Mouse (Mus musculus) kidney, adult 9 months (tissue): ENCODE results near the gene 9430097D07Rik.

ENCODE experiments used
- DNase-seq: peaks from one replicate; pipeline ENCODE4 v3.0.0; 2022

Gene 9430097D07Rik

DNA sequence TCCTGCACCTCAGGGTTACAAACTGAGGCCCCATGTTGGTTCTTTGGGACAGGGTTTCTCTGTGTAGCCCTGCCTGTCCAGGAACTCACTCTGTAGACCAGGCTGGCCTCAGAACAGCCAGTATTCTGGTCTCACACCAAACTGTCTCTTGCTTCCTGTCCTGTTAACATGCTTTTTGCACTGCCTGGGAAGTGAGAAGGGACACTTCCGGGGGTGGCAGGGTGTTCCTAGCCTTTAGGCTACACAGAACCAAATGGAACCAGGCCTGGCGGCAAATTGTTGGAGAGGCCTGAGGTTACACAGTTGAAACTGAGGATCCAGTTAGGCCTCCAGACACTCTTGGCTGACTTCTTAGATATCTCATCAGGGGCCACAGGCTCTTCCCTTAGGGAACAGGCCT lies 42.3 kb downstream of the 9430097D07Rik start:
- no peak for DNase-seq

GRCm38 (mm10) chr2:32530479-32530878 lies 45.0 kb downstream of the 9430097D07Rik start:
- DNase-seq, result no peak

DNA sequence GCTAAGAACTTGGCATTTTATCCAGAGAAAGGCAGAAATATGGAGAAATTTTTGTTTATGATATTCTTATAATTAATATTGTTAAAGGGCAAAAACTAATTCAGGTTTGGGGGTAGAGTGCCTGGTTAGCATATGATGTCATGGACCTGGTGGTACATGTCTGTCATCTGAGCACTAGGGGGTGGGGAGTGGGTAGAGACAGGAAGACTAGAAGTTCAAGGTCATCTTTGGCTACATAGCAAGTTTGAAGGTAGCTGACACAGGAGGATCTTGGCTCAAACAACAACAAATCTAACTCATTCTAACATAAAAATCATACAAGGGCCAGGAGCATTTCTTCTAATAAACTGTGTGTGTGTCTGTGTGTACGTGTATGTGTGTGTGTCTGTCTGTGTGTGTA lies 47.2 kb downstream of the 9430097D07Rik start:
- no peak for DNase-seq

GRCm38 (mm10) chr2:32527468-32527966 lies 48.0 kb downstream of the 9430097D07Rik start:
- DNase-seq, result peak; percentile 93

DNA sequence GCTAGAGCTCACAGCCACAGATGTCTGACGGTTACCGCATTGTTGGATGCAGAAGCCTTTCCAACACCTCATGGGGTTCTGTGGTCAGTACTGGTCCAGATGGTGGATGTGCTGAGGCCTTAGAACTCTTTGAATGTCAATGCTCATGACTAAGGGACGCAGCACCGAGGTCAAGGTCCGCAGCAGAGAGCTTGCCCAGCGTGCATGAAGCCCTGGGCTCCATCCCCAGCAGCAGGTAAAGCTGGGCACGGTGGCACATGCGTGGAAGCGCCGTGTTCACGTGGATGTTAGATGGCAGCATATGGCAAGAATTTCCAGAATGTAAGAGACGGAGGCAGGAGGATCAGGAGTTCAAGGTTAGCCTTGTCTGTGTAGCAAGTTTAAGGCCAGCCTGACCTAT lies 49.7 kb downstream of the 9430097D07Rik start:
- peak; percentile 73 for DNase-seq

- DNase-seq, result peak; percentile 95
Observed at GRCm38 (mm10) chr2:32524536-32525031, 50.9 kb downstream of the 9430097D07Rik start.
